Mouse (Mus musculus) liver, postnatal 0 days (tissue): Measurements from ENCODE around the gene 4932438H23Rik.

Experiments
- CTCF ChIP-seq: sonication (generic); IDR thresholded peaks from 2 replicates; pipeline ENCODE4 v1.5.1; 2016; ENCODE audit warnings: antibody characterized with exemption, low read depth
- EP300 ChIP-seq: IDR thresholded peaks from 2 replicates; pipeline ENCODE4 v1.6.1; 2016; ENCODE audit warnings: antibody characterized with exemption, low read depth, mild to moderate bottlenecking

DNA sequence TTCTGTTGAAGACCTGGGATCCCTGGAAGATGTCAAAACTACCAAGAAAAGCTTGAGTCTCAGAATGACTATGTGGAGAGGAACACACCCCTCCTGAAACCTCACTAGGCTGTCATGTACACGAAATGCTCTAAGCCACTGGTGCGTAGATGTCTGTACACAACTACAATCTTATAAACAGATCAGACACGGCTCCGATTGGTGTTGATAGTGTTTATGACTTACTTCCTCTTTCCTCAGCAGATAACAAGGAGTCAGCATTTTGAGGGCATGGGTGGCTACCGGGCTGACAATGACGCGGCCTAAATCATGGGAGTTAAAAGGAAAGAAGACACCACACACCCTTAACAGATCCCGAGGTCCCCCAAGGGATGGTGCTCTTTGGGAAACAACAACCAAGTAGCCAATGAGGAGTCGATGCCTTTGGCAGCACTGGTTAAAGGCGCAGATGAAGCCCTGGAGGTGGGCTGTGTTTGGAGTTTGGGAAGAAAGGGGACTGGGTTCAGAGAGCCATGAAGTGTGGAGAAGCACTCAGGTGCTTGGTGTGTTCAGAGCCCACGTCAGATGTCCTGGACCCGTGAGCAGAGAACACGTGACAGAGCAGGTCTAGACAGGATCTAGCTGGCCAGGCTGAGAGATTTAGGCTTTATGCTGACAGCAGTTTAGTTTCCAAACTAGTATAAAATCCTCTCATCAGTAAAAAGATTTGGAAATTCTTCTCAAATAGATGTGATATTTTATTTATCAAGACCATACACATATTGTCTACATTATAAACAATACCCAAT lies 33.2 kb downstream of the 4932438H23Rik start:
- TF ChIP-seq CTCF (no peak), EP300 (no peak)
